Mouse (Mus musculus): ENCODE measurements around the gene Prl3c1.
"Not testable (repeated sequence)": the region's sequence is repeated elsewhere in the genome, so short reads cannot be mapped to it uniquely, and the experiment has no call there.

Gene Prl3c1

DNA sequence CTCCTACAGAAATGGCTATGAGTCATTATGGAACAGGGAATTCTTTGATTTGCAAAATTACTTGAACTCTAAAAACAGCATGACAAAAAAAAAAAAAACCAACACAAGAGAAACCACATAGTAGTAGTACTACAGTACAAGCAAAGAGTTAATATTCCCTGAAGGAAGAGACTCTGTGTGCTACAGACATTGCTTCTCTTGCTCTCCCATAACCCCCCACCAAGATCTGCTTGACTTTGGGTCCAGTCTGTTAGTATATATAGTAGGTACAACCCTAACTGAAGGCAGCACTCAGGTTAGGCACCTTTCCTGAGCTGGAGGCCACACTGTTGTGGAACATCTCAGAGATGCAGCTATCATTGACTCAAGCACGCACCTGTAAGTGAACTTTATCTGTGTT is at the start of gene Prl3c1:
Gene Prl3c1, plus strand, starts transcription at position 301 of the 400 bp plus-strand sequence.
- no peak for DNase-seq (ENCODE audit: low spot score in 2 of 2)

DNA sequence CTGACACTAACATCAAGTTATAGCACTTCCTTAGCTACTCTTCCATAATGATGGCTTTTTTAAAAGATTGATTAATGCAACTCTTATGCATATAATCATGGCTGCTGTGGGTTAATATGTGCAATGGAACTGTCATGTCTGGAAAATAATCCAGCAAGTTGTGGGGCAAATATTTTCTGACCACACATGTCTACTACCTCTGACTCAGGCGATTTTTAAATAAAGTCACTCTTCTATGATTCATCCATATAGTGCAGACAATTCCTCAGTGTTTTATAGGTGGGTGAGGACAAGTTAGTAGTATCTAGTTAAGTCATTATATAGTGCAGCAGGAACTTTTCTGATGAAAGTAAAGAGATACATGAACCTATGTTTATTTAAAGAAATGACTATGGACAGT is 48.2 kb upstream of the Prl3c1 start:
- DNase-seq (ENCODE audit: low spot score in 2 of 2): no peak

DNA sequence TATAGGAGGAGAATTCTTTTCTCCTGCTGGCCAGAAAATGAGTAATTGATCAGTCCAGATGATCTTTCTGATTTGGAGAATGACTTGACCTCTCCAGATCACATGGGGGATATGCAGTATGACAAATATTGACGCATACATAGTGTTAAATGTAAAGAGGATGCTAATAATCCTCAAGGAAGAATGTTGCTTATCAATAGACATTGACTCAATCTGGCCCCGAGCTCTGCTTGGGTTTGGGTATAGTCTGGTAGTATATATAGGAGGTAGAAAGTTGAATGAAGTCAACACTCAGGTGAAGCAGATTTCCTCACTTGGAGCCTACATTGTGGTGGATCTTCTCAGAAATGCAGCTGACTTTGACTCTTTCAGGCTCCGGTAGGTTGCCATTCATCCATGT is 40.0 kb upstream of the Prl3c1 start, which contains the start of gene Prl3d3:
Gene Prl3d3, plus strand, starts transcription at position 301 of the 400 bp plus-strand sequence.
- not testable (repeated sequence) for DNase-seq (ENCODE audit: low spot score in 2 of 2)

DNA sequence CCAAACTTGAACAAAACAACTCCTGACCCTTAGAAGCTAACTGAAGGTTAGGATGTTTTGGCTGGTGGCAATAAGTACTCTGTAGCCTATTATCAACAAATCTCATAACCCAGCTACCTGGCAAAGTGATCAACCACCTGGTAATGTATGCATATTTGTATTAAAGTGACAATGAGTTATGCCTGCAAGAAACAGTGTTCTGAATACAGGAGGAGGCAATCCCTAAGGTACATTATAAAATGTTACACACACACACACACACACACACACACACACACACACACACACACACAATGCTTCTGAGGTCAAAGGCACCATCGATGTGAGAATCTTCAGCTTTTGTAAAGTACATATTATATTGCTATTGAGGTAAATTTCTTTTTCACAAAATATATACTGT is 45.1 kb downstream of the Prl3c1 start, which contains the start of gene Prl3b1:
Gene Prl3b1, plus strand, starts transcription at position 301 of the 400 bp plus-strand sequence.
- DNase-seq (ENCODE audit: low spot score in 2 of 2): no peak

Measured in spleen, postnatal 4 days (tissue).